Mouse (Mus musculus) adrenal gland, adult 18-20 months (tissue): ENCODE measurements at regions not wholly inside any gene's neighbourhood (a gene's known extent, or its start where the extent isn't known, plus 50 kb on each side); places are given as distances from the start of the nearest gene placed in this dataset.
"Not testable (repeated sequence)": the region's sequence is repeated elsewhere in the genome, so short reads cannot be mapped to it uniquely, and the experiment has no call there.

Experiments used
- DNase-seq, 2 experiments: peaks; one replicate each; pipeline ENCODE4 v3.0.0; 2021 to 2022; ENCODE audit warnings: low spot score in 2 of 2

GRCm38 (mm10) chr1:150160314-150160713 lies 60.5 kb downstream of the Ptgs2 start:
- no peak for DNase-seq

- DNase-seq = peak in 1 of 2 experiments; percentile 10
These were observed 65.2 kb downstream of the Ptgs2 start for GRCm38 (mm10) chr1:150164890-150165596.

GRCm38 (mm10) chr1:150165597-150165973 lies 65.8 kb downstream of the Ptgs2 start:
- no peak for DNase-seq

GRCm38 (mm10) chr1:150167172-150167571 lies 67.3 kb downstream of the Ptgs2 start:
- no peak for DNase-seq

GRCm38 (mm10) chr1:150174204-150174603 lies 74.4 kb downstream of the Ptgs2 start:
- DNase-seq = no peak

GRCm38 (mm10) chr1:150177029-150177740 lies 77.4 kb downstream of the Ptgs2 start:
- no peak for DNase-seq

- DNase-seq = no peak
These were observed 102.2 kb downstream of the Ptgs2 start for GRCm38 (mm10) chr1:150202022-150202421.

GRCm38 (mm10) chr1:150212454-150212853 lies 106.8 kb upstream of the Pdc start:
- no peak for DNase-seq

- DNase-seq = no peak
These were observed 102.5 kb upstream of the Pdc start for GRCm38 (mm10) chr1:150216672-150217071.

- no peak for DNase-seq
These were observed 100.4 kb upstream of the Pdc start for GRCm38 (mm10) chr1:150218802-150219201.

- DNase-seq = no peak
These were observed 93.7 kb upstream of the Pdc start for GRCm38 (mm10) chr1:150225529-150225928.

- not testable (repeated sequence) for DNase-seq
These were observed 79.7 kb upstream of the Pdc start for GRCm38 (mm10) chr1:150239504-150239903.

- DNase-seq = no peak
These were observed 79.1 kb upstream of the Pdc start for GRCm38 (mm10) chr1:150240110-150240509.

GRCm38 (mm10) chr1:150241153-150241552 lies 78.1 kb upstream of the Pdc start:
- no peak for DNase-seq

- no peak for DNase-seq
These were observed 77.1 kb upstream of the Pdc start for GRCm38 (mm10) chr1:150242108-150242507.

- no peak for DNase-seq
These were observed 74.3 kb upstream of the Pdc start for GRCm38 (mm10) chr1:150244916-150245315.

GRCm38 (mm10) chr1:150251422-150251821 lies 67.8 kb upstream of the Pdc start:
- no peak for DNase-seq

- DNase-seq = no peak
These were observed 67.3 kb upstream of the Pdc start for GRCm38 (mm10) chr1:150251876-150252275.

- no peak for DNase-seq
These were observed 61.6 kb upstream of the Pdc start for GRCm38 (mm10) chr1:150257596-150257995.

GRCm38 (mm10) chr1:150260355-150260754 lies 58.9 kb upstream of the Pdc start:
- DNase-seq = no peak

- no peak for DNase-seq
These were observed 52.7 kb upstream of the Pdc start for GRCm38 (mm10) chr1:150266502-150266901.

- DNase-seq = no peak
These were observed 52.2 kb upstream of the Pdc start for GRCm38 (mm10) chr1:150267003-150267402.
